Mouse (Mus musculus) adrenal gland, adult (tissue): ENCODE measurements around the gene Zfp595.
A peak's percentile ranks its signal among the peaks of the same experiment; 100 is the strongest.
"Not testable (repeated sequence)": the region's sequence is repeated elsewhere in the genome, so short reads cannot be mapped to it uniquely, and the experiment has no call there.

Experiments used
- DNase-seq, 2 experiments: peaks; one replicate each; pipeline ENCODE4 v3.0.0; 2022 to 2023; ENCODE audit warnings: low spot score in 1 of 2; ENCODE audit not compliant: inconsistent age in 2 of 2

Gene Zfp595

DNA sequence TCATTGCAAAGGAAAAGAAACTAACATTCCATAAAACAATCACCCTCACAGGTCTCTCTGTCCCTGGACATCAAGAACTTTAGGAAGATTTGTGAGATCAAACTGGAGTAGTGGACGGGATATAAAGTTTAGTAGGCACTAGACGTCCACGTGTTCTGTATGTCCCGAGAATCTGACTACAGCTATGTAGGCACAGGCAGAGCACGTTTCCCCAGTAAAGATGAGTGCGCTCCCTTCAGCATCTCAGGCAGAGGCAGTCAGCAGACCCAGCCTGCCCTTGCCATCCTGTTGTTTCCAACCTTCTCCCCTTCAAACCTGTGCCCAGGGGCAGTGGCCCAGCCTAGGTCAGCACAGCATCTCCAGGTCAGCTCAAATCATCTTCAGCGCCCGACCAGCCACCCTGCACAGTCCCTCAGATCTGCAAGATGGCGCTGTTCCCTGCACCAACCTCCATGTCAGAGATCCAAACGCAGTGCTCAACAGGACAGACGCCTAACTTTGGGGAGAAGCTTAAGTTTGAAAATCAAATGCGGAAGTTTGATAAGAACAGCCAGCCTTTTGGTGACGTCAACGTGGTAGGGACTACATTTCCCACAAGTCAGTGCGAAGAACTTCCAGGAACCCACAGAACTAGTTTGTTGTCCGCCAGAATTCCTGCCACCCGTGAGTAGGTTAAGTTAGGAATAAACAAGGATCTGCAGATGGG, at the start of gene Zfp595:
Gene Zfp595, minus strand, starts transcription at position 552 of the 706 bp plus-strand sequence.
- DNase-seq, result peak; percentile 87 to 96

DNA sequence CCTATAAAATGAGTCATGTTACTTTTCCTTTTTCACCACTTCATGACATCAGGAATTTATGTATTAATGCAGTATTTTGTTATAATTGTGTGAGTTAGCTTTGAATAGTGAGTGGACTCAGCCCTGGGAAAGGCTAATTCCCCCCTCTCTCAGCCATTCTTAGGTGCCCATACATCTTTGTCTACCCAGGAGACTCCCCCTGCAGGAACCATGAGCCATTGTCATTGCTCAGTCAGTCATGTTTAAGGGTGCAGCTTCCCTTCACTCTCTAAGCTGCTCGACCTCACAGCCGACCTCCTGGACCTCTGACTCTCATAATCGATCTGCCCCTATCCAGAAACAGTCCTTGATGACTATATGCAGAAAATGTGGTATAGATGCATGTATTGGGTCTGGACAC, 43.9 kb upstream of the Zfp595 start:
- not testable (repeated sequence) for DNase-seq

DNA sequence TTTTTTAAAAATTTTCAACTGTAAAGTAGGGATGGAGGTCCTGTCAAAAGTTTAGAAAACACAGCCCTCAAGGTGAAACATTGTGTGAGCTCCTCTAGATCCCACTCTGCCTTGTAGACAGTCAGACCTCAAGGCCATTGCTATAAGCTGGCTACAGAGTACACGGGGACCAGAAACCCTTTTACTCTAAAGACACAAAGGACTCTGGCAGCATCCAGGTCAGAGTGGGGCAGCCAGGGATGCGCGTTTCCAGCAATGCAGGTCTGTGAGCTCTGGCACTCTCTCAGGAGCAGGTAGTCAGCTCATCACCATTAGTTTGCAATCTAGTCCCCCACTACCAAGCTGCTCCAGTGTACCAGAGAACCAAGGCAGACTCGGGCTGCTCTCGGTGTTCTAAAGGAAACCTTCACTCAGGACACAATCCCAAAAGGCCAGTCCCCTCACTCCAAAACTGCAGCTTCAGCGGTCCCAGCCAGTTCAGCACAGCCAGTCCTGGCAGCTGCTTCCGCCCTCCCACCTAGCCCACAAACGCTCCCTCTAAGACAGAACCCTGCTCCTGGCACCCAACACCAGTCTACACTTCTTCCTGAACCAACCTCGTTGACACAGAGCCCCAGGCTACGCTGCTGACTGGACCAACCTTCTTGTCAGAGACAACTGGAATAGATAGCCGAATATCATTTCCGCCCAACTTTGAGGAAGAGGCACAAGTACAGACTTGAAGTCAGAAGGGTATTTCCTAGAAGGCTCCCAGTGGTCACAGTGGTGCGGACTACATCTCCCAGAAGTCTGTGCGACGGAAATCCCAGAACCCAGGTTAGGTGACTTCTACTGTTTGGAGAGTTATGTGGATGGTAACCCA, 42.9 kb upstream of the Zfp595 start, which contains the start of the genes Gm28041 and Zfp456:
Gene Gm28041, minus strand, starts transcription at position 684 of the 862 bp plus-strand sequence.
Gene Zfp456, minus strand, starts transcription at position 761 of the 862 bp plus-strand sequence.
- DNase-seq, result peak; percentile 72 to 90

DNA sequence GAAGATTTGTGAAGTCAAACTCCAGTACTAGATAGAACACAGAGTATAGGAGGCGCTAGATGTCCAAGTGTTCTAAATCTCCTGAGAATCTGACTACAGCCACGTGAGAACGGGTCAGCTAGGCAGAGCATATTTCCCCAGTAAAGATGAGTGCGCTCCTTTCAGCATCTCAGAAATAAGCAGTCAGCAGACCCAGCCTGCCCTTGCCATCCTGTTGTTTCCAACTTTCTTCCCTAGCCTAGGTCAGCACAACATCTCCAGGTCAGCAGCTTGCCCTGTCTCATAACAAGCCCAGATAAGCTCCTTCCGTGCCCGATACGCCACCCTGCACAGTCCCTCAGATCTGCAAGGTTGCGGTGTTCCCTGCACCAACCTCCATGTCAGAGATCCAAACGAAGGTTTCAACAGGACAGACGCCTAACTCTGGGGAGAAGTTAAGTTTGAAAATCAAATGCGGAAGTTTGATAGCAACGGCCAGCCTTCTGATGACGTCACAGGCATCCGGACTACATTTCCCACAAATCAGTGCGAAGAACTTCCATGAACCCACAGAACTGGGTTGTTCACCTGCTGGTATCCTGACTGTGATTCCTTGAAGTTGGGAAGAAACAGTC, 27.9 kb upstream of the Zfp595 start, which contains the start of the genes Gm28044 and Zfp953:
Gene Gm28044, minus strand, starts transcription at position 406 of the 614 bp plus-strand sequence.
Gene Zfp953, minus strand, starts transcription at position 475 of the 614 bp plus-strand sequence.
- peak; percentile 88 to 97 for DNase-seq

DNA sequence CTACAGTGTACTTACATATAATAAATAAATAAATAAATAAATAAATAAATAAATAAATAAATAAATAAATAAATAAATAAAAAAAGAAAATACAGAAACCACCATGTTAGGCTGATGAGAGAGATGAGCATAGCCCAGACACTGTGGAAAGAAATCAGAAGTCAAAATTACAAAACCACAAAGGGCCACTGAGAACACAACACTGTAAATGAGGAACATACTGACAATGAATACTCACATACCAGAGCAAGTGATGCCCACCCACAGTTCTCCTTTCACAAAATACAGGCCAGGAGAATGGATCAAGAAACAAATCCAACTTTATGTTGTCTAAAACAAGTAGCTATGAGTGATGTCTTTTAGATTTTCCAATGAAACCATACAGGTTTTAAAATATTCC, 19.5 kb upstream of the Zfp595 start:
- DNase-seq, result no peak

DNA sequence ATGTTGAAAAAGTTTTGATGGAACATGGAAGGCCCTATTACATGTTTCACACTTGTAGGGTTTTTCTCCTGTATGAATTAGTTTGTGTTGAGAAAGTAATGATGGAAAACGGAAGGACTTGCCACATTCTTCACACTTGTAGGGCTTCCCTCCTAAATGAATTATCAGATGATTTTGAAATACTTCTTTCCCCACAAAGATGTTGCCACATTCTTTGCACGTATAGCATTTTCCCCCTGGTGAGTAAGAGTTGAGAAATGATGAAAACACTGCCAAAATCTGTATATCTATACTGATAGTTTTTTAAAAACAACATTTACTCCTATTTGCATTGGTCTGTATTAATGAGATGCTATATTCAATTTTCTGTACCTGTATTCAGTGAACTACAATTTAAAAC, 11.1 kb upstream of the Zfp595 start:
- no peak for DNase-seq

DNA sequence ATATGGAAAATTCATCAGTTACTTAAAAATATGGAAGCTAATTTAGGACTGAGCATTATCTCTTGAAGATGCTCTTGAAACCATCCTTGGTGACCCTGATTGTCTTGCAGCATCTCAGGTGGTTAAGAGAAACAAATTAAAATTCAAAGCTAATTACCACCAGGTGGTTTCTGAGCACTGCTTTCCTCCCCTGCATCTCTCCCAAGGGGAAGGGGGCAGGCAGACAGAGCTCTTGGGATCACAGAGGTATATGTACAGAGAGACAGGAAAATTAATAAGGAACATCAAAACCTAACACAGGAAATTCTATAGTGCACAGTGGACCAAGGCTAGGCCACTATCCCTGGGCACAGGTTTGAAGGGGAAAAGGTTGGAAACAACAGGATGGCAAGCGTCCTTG, 507 bp upstream of the Zfp595 start:
- no peak for DNase-seq

DNA sequence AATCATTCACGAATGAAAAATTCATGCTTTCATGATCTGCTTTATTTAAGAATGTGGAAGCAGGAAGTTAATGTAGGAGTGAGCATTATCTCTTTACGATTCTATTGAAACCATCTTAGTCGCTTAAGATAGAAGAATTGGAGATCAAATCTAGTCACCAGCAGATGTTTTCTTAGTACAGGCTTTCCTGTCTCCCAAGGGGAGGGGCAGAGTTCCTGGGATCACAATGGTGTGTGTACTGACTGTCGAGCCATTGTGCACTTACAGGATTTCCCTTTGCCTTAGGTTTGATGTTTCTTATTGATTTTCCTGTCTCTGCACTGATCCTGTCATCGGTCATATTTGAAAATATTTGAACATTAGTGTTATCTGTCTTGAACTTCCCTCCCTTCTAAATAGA, 25.7 kb downstream of the Zfp595 start:
- no peak for DNase-seq

DNA sequence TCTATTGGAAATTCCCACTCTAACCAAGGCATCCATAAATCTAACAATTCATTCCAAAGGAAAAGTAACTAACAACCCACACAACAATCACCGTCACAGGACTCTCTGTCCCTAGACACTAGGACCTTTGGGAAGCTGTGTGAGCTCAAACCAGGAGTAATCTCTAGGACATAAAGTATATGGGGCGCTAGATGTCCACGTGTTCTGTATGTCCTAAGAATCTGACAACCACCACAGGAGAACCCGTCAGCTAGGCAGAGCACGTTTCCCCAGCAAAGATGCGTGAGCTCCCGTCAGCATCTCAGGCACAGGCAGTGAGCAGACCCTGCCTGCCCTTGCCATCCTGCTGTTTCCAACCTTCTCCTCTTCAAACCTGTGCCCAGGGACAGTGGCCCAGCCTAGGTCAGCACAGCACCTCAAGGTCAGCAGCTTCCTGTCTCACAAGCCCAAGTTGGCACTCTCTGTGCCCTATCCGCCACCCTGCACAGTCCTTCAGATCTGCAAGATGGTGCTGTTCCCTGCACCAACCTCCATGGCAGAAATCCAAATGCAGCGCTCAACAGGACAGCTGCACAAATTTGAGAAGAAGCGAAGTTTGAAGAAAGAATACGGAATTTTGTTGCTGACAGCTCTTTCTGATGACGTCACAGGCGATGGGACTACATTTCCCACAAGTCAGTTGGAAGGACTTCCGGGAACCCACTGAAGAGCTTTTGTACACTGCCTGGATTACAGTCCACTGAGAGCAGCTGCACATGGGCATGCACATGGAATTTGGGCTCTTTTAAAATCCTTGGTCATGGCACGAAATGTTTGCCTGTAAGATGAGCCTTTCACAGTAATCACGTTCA, 26.3 kb downstream of the Zfp595 start, which contains the start of gene Zfp457:
Gene Zfp457, minus strand, starts transcription at position 664 of the 851 bp plus-strand sequence.
- peak; percentile 89 to 97 for DNase-seq

DNA sequence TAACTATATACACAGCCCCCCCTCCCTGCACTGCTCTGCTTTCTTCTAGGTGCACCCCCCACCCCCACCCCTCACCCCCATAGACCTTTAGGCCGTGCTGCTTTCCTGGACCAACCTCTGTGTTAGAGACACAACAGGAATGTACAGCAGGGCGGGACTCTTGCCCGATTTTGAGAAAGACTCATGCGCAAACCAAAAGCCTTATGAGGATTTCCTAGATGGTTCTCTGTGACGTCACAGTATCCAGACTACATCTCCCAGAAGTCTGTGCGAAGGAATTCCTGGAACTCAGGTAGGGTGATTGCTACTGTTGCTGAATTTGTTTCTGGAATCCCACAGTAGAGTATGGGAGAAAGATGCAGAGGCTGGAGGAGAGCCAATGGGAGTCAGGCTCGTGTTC, 54.1 kb downstream of the Zfp595 start, which contains the start of gene Zfp458:
Gene Zfp458, minus strand, starts transcription at position 153 of the 400 bp plus-strand sequence.
- no peak for DNase-seq

DNA sequence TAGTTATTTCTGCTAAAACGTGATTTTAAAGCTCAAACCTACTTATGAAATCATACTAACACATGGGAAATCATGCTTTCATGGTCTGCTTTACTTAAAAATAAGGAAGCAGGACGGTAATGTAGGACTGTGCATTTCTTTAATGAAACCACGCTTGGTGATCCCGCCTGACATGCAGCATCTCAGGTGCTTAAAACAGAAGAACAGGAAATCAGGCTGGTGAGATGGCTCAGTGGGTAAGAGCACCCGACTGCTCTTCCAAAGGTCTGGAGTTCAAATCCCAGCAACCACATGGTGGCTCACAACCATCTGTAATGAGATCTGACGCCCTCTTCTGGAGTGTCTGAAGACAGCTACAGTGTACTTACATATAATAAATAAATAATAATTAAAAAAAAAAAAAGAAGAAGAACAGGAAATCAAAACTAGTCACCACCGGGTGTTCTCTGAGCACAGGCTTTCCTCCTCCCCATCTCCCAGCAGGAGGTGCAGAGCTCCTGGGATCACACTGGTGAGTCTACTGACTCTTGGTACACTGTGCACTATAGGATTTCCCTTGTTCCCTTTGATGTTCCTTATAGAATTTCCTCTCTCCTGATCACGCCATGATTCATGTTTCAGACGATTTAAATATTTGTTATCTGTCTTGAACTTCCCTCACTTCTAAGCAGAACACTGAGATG, 62.8 kb downstream of the Zfp595 start:
- DNase-seq, result not testable (repeated sequence)

DNA sequence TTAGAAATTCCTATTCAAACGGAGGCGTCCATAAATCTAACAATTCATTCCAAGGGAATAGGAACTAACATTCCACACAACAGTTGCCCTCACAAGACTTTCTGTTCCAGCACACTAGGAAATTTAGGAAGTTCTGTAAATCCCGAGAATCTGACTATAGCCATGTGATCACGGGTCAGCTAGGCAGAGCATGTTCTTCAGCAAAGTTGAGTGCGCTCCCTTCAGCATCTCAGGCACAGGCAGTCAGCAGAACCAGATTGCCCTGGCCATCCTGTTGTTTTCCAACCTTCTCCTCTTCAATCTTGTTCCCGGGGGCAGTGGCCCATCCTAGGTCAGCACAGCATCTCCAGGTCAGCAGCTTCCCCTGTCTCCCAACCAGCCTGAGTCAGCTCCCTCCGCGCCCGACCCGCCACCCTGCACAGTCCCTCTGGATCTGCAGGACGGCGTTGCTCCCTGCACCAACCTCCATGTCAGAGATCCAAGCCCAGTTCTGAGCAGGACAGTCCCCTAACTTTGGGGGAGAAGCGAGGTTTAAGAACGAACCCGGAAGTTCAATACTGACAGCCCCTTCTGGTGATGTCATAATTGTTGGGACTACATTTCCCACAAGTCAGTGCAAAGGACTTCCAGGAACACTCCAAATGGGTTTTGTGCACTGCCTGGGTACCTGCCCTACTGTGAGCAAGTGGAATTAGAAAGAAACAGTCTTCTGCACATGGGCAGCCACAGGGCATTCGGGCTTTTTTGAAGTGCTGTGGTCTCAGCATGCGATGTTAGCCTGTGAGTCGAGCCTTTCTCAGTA, 63.6 kb downstream of the Zfp595 start:
- peak; percentile 72 to 95 for DNase-seq
